14 mouse cellular contexts compared by ENCODE assay signal in the genomic region with DNA sequence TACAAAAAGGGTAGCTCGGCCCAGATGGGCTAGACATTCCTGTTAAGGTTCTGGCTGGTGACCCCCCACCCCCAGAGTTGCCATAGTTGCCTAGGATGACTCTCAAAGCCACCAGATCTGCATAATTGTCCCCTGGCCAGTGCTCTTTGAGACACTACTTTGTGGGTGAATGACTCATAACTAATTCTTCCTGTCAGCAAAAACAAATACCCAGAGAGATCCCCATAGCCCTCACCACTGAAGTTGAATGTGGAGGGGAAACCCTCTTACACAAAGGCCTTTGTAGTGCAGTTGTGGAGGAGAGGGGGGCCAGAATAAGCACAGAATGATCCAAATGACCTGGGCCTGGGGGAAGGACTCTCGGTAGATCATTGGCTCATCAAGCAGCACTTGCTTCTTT. TPM values are rescaled to one million over a fixed set of nuclear protein-coding genes. Genes with fewer than 3 reads are reported as not detected.
A peak's percentile ranks its signal among the peaks of the same experiment; 100 is the strongest.
DNase-seq lines count a peak whose midpoint lies in the region; ATAC-seq lines count a peak whose summit lies in the region.
"Had no signal": no experiment of that assay in that cellular context is flagged by ENCODE, and none has a peak within 500 bp of the region (broad histone marks: within the 10 kb centered on the region; RNA-seq: fewer than 3 reads in every experiment).

No protein-coding gene starts in this region.

- H3K9me3 ChIP-seq in hindbrain, embryonic 10.5 days, result no peaks in the 10 kb centered on the region
- no peaks in the 10 kb centered on the region for H3K9me3 ChIP-seq in hindbrain, embryonic 13.5 days
- H3K9me3 ChIP-seq in neural tube, embryonic 13.5 days, result no peaks in the 10 kb centered on the region
- no peaks in the 10 kb centered on the region for H3K9me3 ChIP-seq in forebrain, embryonic 10.5 days
- H3K9me3 ChIP-seq: hindbrain, embryonic 15.5 days; liver, embryonic 15.5 days; stomach, embryonic 15.5 days had no signal

- no peak overlapping the region for H3K4me2 ChIP-seq in hindbrain, embryonic 13.5 days
- H3K4me2 ChIP-seq in neural tube, embryonic 13.5 days, result no peak overlapping the region
- H3K4me2 ChIP-seq: hindbrain, embryonic 15.5 days; liver, embryonic 15.5 days; stomach, embryonic 15.5 days had no signal

- ATAC-seq in hindbrain, embryonic 13.5 days (ENCODE audit: low FRiP score), result no peak
- ATAC-seq in granulocyte monocyte progenitor cell, adult 5-6 weeks (replicated peaks; ENCODE audit: poor library complexity, severe bottlenecking), result peak; percentile 72
- peak; percentile 59 for ATAC-seq in neural tube, embryonic 13.5 days (ENCODE audit: low read depth)

- H3K27ac ChIP-seq in hindbrain, embryonic 10.5 days, result no peak overlapping the region
- no peak overlapping the region for H3K27ac ChIP-seq in hindbrain, embryonic 13.5 days
- H3K27ac ChIP-seq in neural tube, embryonic 13.5 days (replicated peaks), result no peak overlapping the region
- H3K27ac ChIP-seq in forebrain, embryonic 10.5 days, result no peak overlapping the region
- H3K27ac ChIP-seq: hindbrain, embryonic 15.5 days; liver, embryonic 15.5 days; stomach, embryonic 15.5 days had no signal

- H3K27me3 ChIP-seq in hindbrain, embryonic 10.5 days (ENCODE audit: insufficient read depth, poor library complexity, severe bottlenecking), result no peaks in the 10 kb centered on the region
- no peaks in the 10 kb centered on the region for H3K27me3 ChIP-seq in hindbrain, embryonic 13.5 days
- no peaks in the 10 kb centered on the region for H3K27me3 ChIP-seq in neural tube, embryonic 13.5 days
- no peaks in the 10 kb centered on the region for H3K27me3 ChIP-seq in forebrain, embryonic 10.5 days (ENCODE audit: poor library complexity, severe bottlenecking)
- H3K27me3 ChIP-seq: hindbrain, embryonic 15.5 days; liver, embryonic 15.5 days; stomach, embryonic 15.5 days had no signal

- no peak overlapping the region for H3K9ac ChIP-seq in hindbrain, embryonic 13.5 days
- H3K9ac ChIP-seq in neural tube, embryonic 13.5 days, result no peak overlapping the region
- H3K9ac ChIP-seq: hindbrain, embryonic 15.5 days; liver, embryonic 15.5 days; stomach, embryonic 15.5 days had no signal

- no peak overlapping the region for H3K4me3 ChIP-seq in hindbrain, embryonic 10.5 days
- H3K4me3 ChIP-seq in hindbrain, embryonic 13.5 days, result no peak overlapping the region
- no peak overlapping the region for H3K4me3 ChIP-seq in neural tube, embryonic 13.5 days
- H3K4me3 ChIP-seq in forebrain, embryonic 10.5 days, result no peak overlapping the region
- H3K4me3 ChIP-seq: hindbrain, embryonic 15.5 days; liver, embryonic 15.5 days; stomach, embryonic 15.5 days had no signal

- no peaks in the 10 kb centered on the region for H3K36me3 ChIP-seq in hindbrain, embryonic 10.5 days
- H3K36me3 ChIP-seq in hindbrain, embryonic 13.5 days, result no peaks in the 10 kb centered on the region
- no peaks in the 10 kb centered on the region for H3K36me3 ChIP-seq in neural tube, embryonic 13.5 days
- no peaks in the 10 kb centered on the region for H3K36me3 ChIP-seq in forebrain, embryonic 10.5 days (replicated peaks)
- H3K36me3 ChIP-seq: hindbrain, embryonic 15.5 days; liver, embryonic 15.5 days; stomach, embryonic 15.5 days had no signal

- peak; percentile 28 for DNase-seq in hindbrain, embryonic 10.5 days (ENCODE audit: low spot score)
- DNase-seq in NIH3T3 (ENCODE audit: low read depth), result peak; percentile 62
- no peak for DNase-seq in forebrain, embryonic 10.5 days (ENCODE audit: extremely low spot score, low spot score)
- no peak for DNase-seq in layer of hippocampus, adult 9-10 months (ENCODE audit: low spot score)
- no peak for DNase-seq in right cerebral cortex, adult 2 months (ENCODE audit: low spot score in 2 of 2)
- DNase-seq: adrenal gland, adult 8-10 months; layer of hippocampus, postnatal 36 days had no signal

- WGBS in hindbrain, embryonic 10.5 days, result 31% methylated on average over 2 of the region's 2 CpGs
- WGBS in hindbrain, embryonic 13.5 days, result 5% methylated on average over 2 of the region's 2 CpGs
- 7% methylated on average over 2 of the region's 2 CpGs for WGBS in neural tube, embryonic 13.5 days
- 48% methylated on average over 2 of the region's 2 CpGs for WGBS in forebrain, embryonic 10.5 days

- H3K4me1 ChIP-seq in hindbrain, embryonic 10.5 days (replicated peaks), result peaks cover 11% of the 10 kb centered on the region
- 0 out of 2 replicates have a peak, but pooled peaks cover 5% of the 10 kb centered on the region for H3K4me1 ChIP-seq in hindbrain, embryonic 13.5 days (replicated peaks)
- H3K4me1 ChIP-seq in neural tube, embryonic 13.5 days (replicated peaks), result no peaks in the 10 kb centered on the region
- H3K4me1 ChIP-seq in forebrain, embryonic 10.5 days, result peaks cover 6% of the 10 kb centered on the region; the same call in 1 of the 2 replicates
- H3K4me1 ChIP-seq: hindbrain, embryonic 15.5 days; liver, embryonic 15.5 days; stomach, embryonic 15.5 days had no signal

RNA-seq across cellular contexts. Expression of a gene that starts 21.6 kb away (rescaled TPM):
- 0.14 TPM in 1 of 2 replicates, not detected in the other for polyA plus RNA-seq in hindbrain, embryonic 10.5 days (2016; fragmentation: Nextera tagmentation; extraction: Ambion mirVana)
- not detected in 2 replicates for polyA plus RNA-seq in hindbrain, embryonic 13.5 days (2015; fragmentation: Nextera tagmentation; extraction: Ambion mirVana)
- total RNA-seq in granulocyte monocyte progenitor cell, adult 5-6 weeks (2014; fragmentation: Nextera tagmentation), result not detected in 2 replicates
- not detected in 2 replicates for total RNA-seq in granulocyte monocyte progenitor cell, adult 5-6 weeks (2017)
- not detected in 2 replicates for polyA plus RNA-seq in neural tube, embryonic 13.5 days (2015; fragmentation: Nextera tagmentation; extraction: Ambion mirVana)
- not detected in 2 replicates for polyA plus RNA-seq in forebrain, embryonic 10.5 days (2016; fragmentation: Nextera tagmentation; extraction: Ambion mirVana)
- total RNA-seq: gastrocnemius, adult 8-10 months; layer of hippocampus, postnatal 36 days had no signal
- polyA plus RNA-seq: liver, embryonic 15.5 days had no signal

RNA-seq across cellular contexts. Expression of a gene that starts 55.1 kb away (rescaled TPM):
- not detected in 2 replicates for polyA plus RNA-seq in hindbrain, embryonic 10.5 days (2016; fragmentation: Nextera tagmentation; extraction: Ambion mirVana)
- polyA plus RNA-seq in hindbrain, embryonic 13.5 days (2015; fragmentation: Nextera tagmentation; extraction: Ambion mirVana), result not detected in 2 replicates
- total RNA-seq in granulocyte monocyte progenitor cell, adult 5-6 weeks (2014; fragmentation: Nextera tagmentation), result not detected in 2 replicates
- total RNA-seq in granulocyte monocyte progenitor cell, adult 5-6 weeks (2017), result not detected in 2 replicates
- polyA plus RNA-seq in neural tube, embryonic 13.5 days (2015; fragmentation: Nextera tagmentation; extraction: Ambion mirVana), result not detected in 2 replicates
- not detected in 2 replicates for polyA plus RNA-seq in forebrain, embryonic 10.5 days (2016; fragmentation: Nextera tagmentation; extraction: Ambion mirVana)
- total RNA-seq: adrenal gland, adult 8-10 months; layer of hippocampus, postnatal 36 days had no signal
- polyA plus RNA-seq: liver, embryonic 15.5 days had no signal

Comparison
In these comparisons a context has a peak if more than half of its experiments do, and no peak if none do; other contexts are left out.
1. DNase-seq: peak in hindbrain, embryonic 10.5 days (single experiment) and NIH3T3 (single experiment); none in forebrain, embryonic 10.5 days (single experiment), layer of hippocampus, adult 9-10 months (single experiment) and right cerebral cortex, adult 2 months (0 of 2).